25 mouse cellular contexts compared by ENCODE assay signal in genomic region chr11:77506941-77507340, GRCm38 (mm10). TPM values are rescaled to one million over a fixed set of nuclear protein-coding genes. Genes with fewer than 3 reads are reported as not detected.
A peak's percentile ranks its signal among the peaks of the same experiment; 100 is the strongest.
DNase-seq lines count a peak whose midpoint lies in the region; ATAC-seq and TF ChIP-seq lines count a peak whose summit lies in the region.
"Had no signal": no experiment of that assay in that cellular context is flagged by ENCODE, and none has a peak within 500 bp of the region (broad histone marks: within the 10 kb centered on the region; RNA-seq: fewer than 3 reads in every experiment).

No protein-coding gene starts in this region.

- peaks cover 14% of the 10 kb centered on the region for H3K4me1 ChIP-seq in neural tube, embryonic 13.5 days (replicated peaks)
- H3K4me1 ChIP-seq in neural tube, embryonic 15.5 days: peaks cover 9% of the 10 kb centered on the region
- H3K4me1 ChIP-seq in small intestine, adult 2 months (ENCODE audit: control insufficient read depth, insufficient read depth, insufficient read length, low read length): peaks cover 34% of the 10 kb centered on the region
- H3K4me1 ChIP-seq in liver, postnatal 0 days (ENCODE audit: insufficient read depth): peaks cover 5% of the 10 kb centered on the region

- H3K27ac ChIP-seq in neural tube, embryonic 13.5 days (replicated peaks): no peak overlapping the region
- no peak overlapping the region for H3K27ac ChIP-seq in neural tube, embryonic 15.5 days (replicated peaks)
- peak overlapping the region; percentile 94 for H3K27ac ChIP-seq in small intestine, adult 2 months (ENCODE audit: insufficient read depth, low read depth, low read length)
- no peak overlapping the region for H3K27ac ChIP-seq in liver, postnatal 0 days (ENCODE audit: low read depth)
- H3K27ac ChIP-seq: heart, embryonic 15.5 days; hindbrain, embryonic 10.5 days; liver, embryonic 12.5 days; midbrain, embryonic 13.5 days had no signal

- no peak overlapping the region for H3K4me3 ChIP-seq in neural tube, embryonic 13.5 days
- H3K4me3 ChIP-seq in neural tube, embryonic 15.5 days (replicated peaks): no peak overlapping the region
- no peak overlapping the region for H3K4me3 ChIP-seq in small intestine, adult 2 months (ENCODE audit: low read depth, low read length)
- no peak overlapping the region for H3K4me3 ChIP-seq in liver, postnatal 0 days (ENCODE audit: low read depth, low read length)
- H3K4me3 ChIP-seq: heart, embryonic 15.5 days; liver, embryonic 12.5 days; midbrain, embryonic 13.5 days; myocyte had no signal

- TF ChIP-seq EP300 in liver, postnatal 0 days (IDR thresholded peaks at IDR 0.05; ENCODE audit: low read depth): no peak

- 0 out of 2 replicates have a peak overlapping the region, but pooled peaks have one; percentile 2 for H3K9ac ChIP-seq in neural tube, embryonic 13.5 days
- H3K9ac ChIP-seq in neural tube, embryonic 15.5 days (replicated peaks): no peak overlapping the region
- H3K9ac ChIP-seq in liver, postnatal 0 days (replicated peaks): no peak overlapping the region
- H3K9ac ChIP-seq: forebrain, postnatal 0 days; heart, embryonic 15.5 days; liver, embryonic 12.5 days; midbrain, embryonic 13.5 days had no signal

- H3K27me3 ChIP-seq in neural tube, embryonic 13.5 days: no peaks in the 10 kb centered on the region
- H3K27me3 ChIP-seq in neural tube, embryonic 15.5 days (replicated peaks): no peaks in the 10 kb centered on the region
- no peaks in the 10 kb centered on the region for H3K27me3 ChIP-seq in small intestine, adult 2 months (ENCODE audit: control insufficient read depth, insufficient read depth, low read length)
- H3K27me3 ChIP-seq in liver, postnatal 0 days (ENCODE audit: insufficient read depth, low read length): no peaks in the 10 kb centered on the region
- H3K27me3 ChIP-seq: heart, embryonic 15.5 days; liver, embryonic 12.5 days; midbrain, embryonic 13.5 days had no signal

- no peak for ATAC-seq in cerebellum, adult (ENCODE audit: insufficient number of reproducible peaks, low FRiP score, low TSS enrichment)
- ATAC-seq in neural tube, embryonic 13.5 days (ENCODE audit: low read depth): no peak
- no peak for ATAC-seq in neural tube, embryonic 15.5 days (ENCODE audit: low FRiP score)
- no peak for ATAC-seq in liver, postnatal 0 days
- ATAC-seq: CD4-positive, CD25-positive, alpha-beta regulatory T cell, adult 4 months; forebrain, postnatal 0 days; inflammation-experienced regulatory T-cells, adult 6 months; liver, embryonic 12.5 days had no signal

- TF ChIP-seq POLR2A in small intestine, adult 2 months (IDR thresholded peaks at IDR 0.05; ENCODE audit: low read depth, low read length): no peak

- no peak overlapping the region for H3K4me2 ChIP-seq in neural tube, embryonic 13.5 days
- no peak overlapping the region for H3K4me2 ChIP-seq in neural tube, embryonic 15.5 days
- H3K4me2 ChIP-seq in liver, postnatal 0 days (ENCODE audit: low read depth, low read length): no peak overlapping the region
- H3K4me2 ChIP-seq: heart, embryonic 15.5 days; liver, embryonic 12.5 days had no signal

- 87% methylated on average over 6 of the region's 6 CpGs for WGBS in neural tube, embryonic 13.5 days
- 85% methylated on average over 6 of the region's 6 CpGs for WGBS in neural tube, embryonic 15.5 days
- 83% methylated on average over 6 of the region's 6 CpGs for WGBS in small intestine, adult 2 months
- 75% methylated on average over 6 of the region's 6 CpGs for WGBS in liver, postnatal 0 days (ENCODE audit: insufficient replicate concordance)

- no peaks in the 10 kb centered on the region for H3K9me3 ChIP-seq in neural tube, embryonic 13.5 days
- H3K9me3 ChIP-seq in neural tube, embryonic 15.5 days (replicated peaks): no peaks in the 10 kb centered on the region
- no peaks in the 10 kb centered on the region for H3K9me3 ChIP-seq in liver, postnatal 0 days (ENCODE audit: low read length)
- H3K9me3 ChIP-seq: G1E; heart, embryonic 15.5 days; hindbrain, embryonic 10.5 days; liver, embryonic 12.5 days; midbrain, embryonic 13.5 days had no signal

- DNase-seq in cerebellum, adult 11 months: peak; percentile 12
- peak; percentile 91 for DNase-seq in heart, adult 11 months
- no peak for DNase-seq in heart, adult 8-10 months (ENCODE audit: low spot score)
- DNase-seq in liver, postnatal 0 days: no peak
- DNase-seq: adrenal gland, postnatal 36 days; forebrain, postnatal 0 days; right cerebral cortex, postnatal 14 days; thymus, postnatal 14 days had no signal

- no peak for TF ChIP-seq CTCF in small intestine, adult 2 months (IDR thresholded peaks at IDR 0.05; ENCODE audit: extremely low read depth, insufficient read length, insufficient replicate concordance, low read depth, low read length)
- no peak for TF ChIP-seq CTCF in liver, postnatal 0 days (IDR thresholded peaks at IDR 0.05; ENCODE audit: low read depth)

- peaks cover 61% of the 10 kb centered on the region for H3K36me3 ChIP-seq in neural tube, embryonic 13.5 days
- H3K36me3 ChIP-seq in neural tube, embryonic 15.5 days: peaks cover 54% of the 10 kb centered on the region
- peaks cover 43% of the 10 kb centered on the region for H3K36me3 ChIP-seq in small intestine, adult 2 months (ENCODE audit: control insufficient read depth, insufficient read depth, low read length)
- H3K36me3 ChIP-seq in liver, postnatal 0 days (replicated peaks; ENCODE audit: insufficient read depth, low read length): peaks cover 40% of the 10 kb centered on the region

RNA-seq across cellular contexts. Expression of gene Abhd15, which starts 8.0 kb away (rescaled TPM):
- total RNA-seq in heart, adult 8-10 months (2022): 1 to 10 TPM; 1.7 to 3.2 (median 2.2) TPM
- 2.6 and 2.9 TPM in 2 replicates for polyA plus RNA-seq in neural tube, embryonic 13.5 days (2015; fragmentation: Nextera tagmentation; extraction: Ambion mirVana)
- polyA plus RNA-seq in neural tube, embryonic 15.5 days (2015; fragmentation: Nextera tagmentation; extraction: Ambion mirVana): 2.1 and 3.4 TPM in 2 replicates
- 2.7 and 3.7 TPM in 2 replicates for polyA plus RNA-seq in small intestine, adult 2 months (2012; rRNA removed)
- 16.2 and 18.5 TPM in 2 replicates for polyA plus RNA-seq in liver, postnatal 0 days (2015; fragmentation: Nextera tagmentation; extraction: Ambion mirVana)

RNA-seq across cellular contexts. Expression of gene Trp53i13, which starts 8.8 kb away (rescaled TPM):
- 10 to 100 TPM; 10.5 to 12.4 (median 11.4) TPM for total RNA-seq in heart, adult 8-10 months (2022)
- polyA plus RNA-seq in neural tube, embryonic 13.5 days (2015; fragmentation: Nextera tagmentation; extraction: Ambion mirVana): 18.0 and 18.3 TPM in 2 replicates
- polyA plus RNA-seq in neural tube, embryonic 15.5 days (2015; fragmentation: Nextera tagmentation; extraction: Ambion mirVana): 15.3 and 20.3 TPM in 2 replicates
- 15.2 and 46.8 TPM in 2 replicates for polyA plus RNA-seq in small intestine, adult 2 months (2012; rRNA removed)
- 4.8 and 5.4 TPM in 2 replicates for polyA plus RNA-seq in liver, postnatal 0 days (2015; fragmentation: Nextera tagmentation; extraction: Ambion mirVana)

RNA-seq across cellular contexts. Expression of gene Gm10392, which starts 12.1 kb away (rescaled TPM):
- total RNA-seq in heart, adult 8-10 months (2022): not detected
- polyA plus RNA-seq in neural tube, embryonic 13.5 days (2015; fragmentation: Nextera tagmentation; extraction: Ambion mirVana): 0.15 TPM in 1 of 2 replicates, not detected in the other
- polyA plus RNA-seq in neural tube, embryonic 15.5 days (2015; fragmentation: Nextera tagmentation; extraction: Ambion mirVana): 0.15 and 0.40 TPM in 2 replicates
- polyA plus RNA-seq in small intestine, adult 2 months (2012; rRNA removed): not detected in 2 replicates
- 0.18 and 0.28 TPM in 2 replicates for polyA plus RNA-seq in liver, postnatal 0 days (2015; fragmentation: Nextera tagmentation; extraction: Ambion mirVana)
- total RNA-seq: adrenal gland, postnatal 36 days; forebrain, postnatal 0 days; gastrocnemius, adult 18-20 months; granulocyte monocyte progenitor cell, adult 5-6 weeks; layer of hippocampus, postnatal 14 days; left cerebral cortex, postnatal 10 days had no signal
- polyA plus RNA-seq: forebrain, postnatal 0 days; G1E; lung, embryonic 16.5 days; myocyte had no signal

RNA-seq across cellular contexts. Expression of gene Git1, which starts 13.6 kb away (rescaled TPM):
- total RNA-seq in heart, adult 8-10 months (2022): 10 to 100 TPM; 53.5 to 63.3 (median 57.1) TPM
- polyA plus RNA-seq in neural tube, embryonic 13.5 days (2015; fragmentation: Nextera tagmentation; extraction: Ambion mirVana): 11.5 and 14.1 TPM in 2 replicates
- 13.9 and 14.0 TPM in 2 replicates for polyA plus RNA-seq in neural tube, embryonic 15.5 days (2015; fragmentation: Nextera tagmentation; extraction: Ambion mirVana)
- 50.0 and 119 TPM in 2 replicates for polyA plus RNA-seq in small intestine, adult 2 months (2012; rRNA removed)
- 2.1 and 2.5 TPM in 2 replicates for polyA plus RNA-seq in liver, postnatal 0 days (2015; fragmentation: Nextera tagmentation; extraction: Ambion mirVana)

RNA-seq across cellular contexts. Expression of gene Ankrd13b, which starts 17.5 kb away (rescaled TPM):
- 10 to 100 TPM in 2 of 4 experiments, 1 to 10 TPM in 2; 7.5 to 11.6 (median 9.9) TPM for total RNA-seq in heart, adult 8-10 months (2022)
- polyA plus RNA-seq in neural tube, embryonic 13.5 days (2015; fragmentation: Nextera tagmentation; extraction: Ambion mirVana): 33.7 and 37.9 TPM in 2 replicates
- polyA plus RNA-seq in neural tube, embryonic 15.5 days (2015; fragmentation: Nextera tagmentation; extraction: Ambion mirVana): 31.5 and 41.3 TPM in 2 replicates
- 9.2 and 12.0 TPM in 2 replicates for polyA plus RNA-seq in small intestine, adult 2 months (2012; rRNA removed)
- polyA plus RNA-seq in liver, postnatal 0 days (2015; fragmentation: Nextera tagmentation; extraction: Ambion mirVana): 0.53 and 0.72 TPM in 2 replicates

Comparison
In these comparisons a context has a peak if more than half of its experiments do, and no peak if none do; other contexts are left out.
1. DNase-seq: peak in cerebellum, adult 11 months (single experiment) and heart, adult 11 months (single experiment); none in heart, adult 8-10 months (single experiment) and liver, postnatal 0 days (single experiment).